Mouse (Mus musculus): ENCODE data around the gene Rel.

Rel gene

GRCm38 (mm10) chr11:23741386-23741785, 29.4 kb downstream of the Rel start:
- no peak for DNase-seq

GRCm38 (mm10) chr11:23740895-23741294, 29.9 kb downstream of the Rel start:
- DNase-seq = no peak

- DNase-seq = peak; percentile 16
Measured at GRCm38 (mm10) chr11:23735820-23736470, 34.8 kb downstream of the Rel start.

GRCm38 (mm10) chr11:23734749-23735286, 36.0 kb downstream of the Rel start:
- DNase-seq = no peak

GRCm38 (mm10) chr11:23732840-23733239, 37.9 kb downstream of the Rel start:
- DNase-seq = no peak

GRCm38 (mm10) chr11:23730120-23730519, 40.6 kb downstream of the Rel start:
- no peak for DNase-seq

GRCm38 (mm10) chr11:23728186-23728585, 42.6 kb downstream of the Rel start:
- no peak for DNase-seq

GRCm38 (mm10) chr11:23726441-23726840, 44.3 kb downstream of the Rel start:
- no peak for DNase-seq

GRCm38 (mm10) chr11:23725850-23726249, 44.9 kb downstream of the Rel start:
- no peak for DNase-seq

- DNase-seq = no peak
Measured at GRCm38 (mm10) chr11:23722326-23722725, 48.4 kb downstream of the Rel start.

GRCm38 (mm10) chr11:23719825-23720224, 50.9 kb downstream of the Rel start:
- no peak for DNase-seq

GRCm38 (mm10) chr11:23718856-23719255, 51.9 kb downstream of the Rel start:
- DNase-seq = no peak

- DNase-seq = no peak
Measured at GRCm38 (mm10) chr11:23712299-23712698, 58.5 kb downstream of the Rel start.

- no peak for DNase-seq
Measured at GRCm38 (mm10) chr11:23704604-23705294, 66.0 kb downstream of the Rel start.

GRCm38 (mm10) chr11:23701831-23702230, 68.9 kb downstream of the Rel start:
- no peak for DNase-seq

GRCm38 (mm10) chr11:23699414-23700095, 71.2 kb downstream of the Rel start:
- no peak for DNase-seq

GRCm38 (mm10) chr11:23698526-23698925, 72.2 kb downstream of the Rel start:
- DNase-seq = no peak

- DNase-seq = no peak
Measured at GRCm38 (mm10) chr11:23695847-23696246, 74.9 kb downstream of the Rel start.

GRCm38 (mm10) chr11:23693286-23693685, 77.5 kb downstream of the Rel start:
- no peak for DNase-seq

GRCm38 (mm10) chr11:23688060-23688459, 82.7 kb downstream of the Rel start:
- DNase-seq = no peak

Measured in cerebellum, adult 8-10 months (tissue).